Mouse (Mus musculus) mammary gland, adult 2 months (tissue): Measurements from ENCODE around the gene Kbtbd8. TPM values are rescaled to one million over a fixed set of nuclear protein-coding genes. Genes with fewer than 3 reads are reported as not detected.

Experiments used
- polyA plus RNA-seq: library from polyadenylated mRNA; depleted of rRNA; stranded (reverse); fragments of >200 nt; gene quantifications from 2 replicates; pipeline ENCODE4 v1.2.3, GENCODE M21; 2012; ENCODE audit warnings: low replicate concordance; rRNA removed

The Kbtbd8 gene
- 0.12 and 0.86 TPM in 2 replicates for polyA plus RNA-seq

GRCm38 (mm10) chr6:95116946-95117345, at the start of gene Kbtbd8:
Gene Kbtbd8 (plus strand): TSS chr6:95117240.

Other genes starting within 250 kb of the Kbtbd8 start
- not detected in 2 replicates for gene Gm10234, start 204.9 kb downstream of the Kbtbd8 start, polyA plus RNA-seq